Comparison of ENCODE assay signal across 25 mouse cellular contexts in genomic region chr4:114432742-114433141, GRCm38 (mm10). TPM values are rescaled to one million over a fixed set of nuclear protein-coding genes. Genes with fewer than 3 reads are reported as not detected.
DNase-seq lines count a peak whose midpoint lies in the region; ATAC-seq and TF ChIP-seq lines count a peak whose summit lies in the region.
"Had no signal": no experiment of that assay in that cellular context is flagged by ENCODE, and none has a peak within 500 bp of the region (broad histone marks: within the 10 kb centered on the region; RNA-seq: fewer than 3 reads in every experiment).

No protein-coding gene starts in this region.

- H3K4me1 ChIP-seq in midbrain, embryonic 11.5 days (ENCODE audit: control insufficient read depth, insufficient read depth, low read length): no peaks in the 10 kb centered on the region
- H3K4me1 ChIP-seq in midbrain, embryonic 10.5 days: no peaks in the 10 kb centered on the region
- H3K4me1 ChIP-seq: embryonic facial prominence, embryonic 13.5 days; forebrain, embryonic 13.5 days; forebrain, embryonic 15.5 days had no signal

- TF ChIP-seq CTCF in Patski (IDR thresholded peaks at IDR 0.05): no peak

- CTCF ChIA-PET in Patski (lab: Charles Lee): no interaction called here

- H3K9ac ChIP-seq in midbrain, embryonic 11.5 days (ENCODE audit: low read length): no peak overlapping the region
- H3K9ac ChIP-seq: embryonic facial prominence, embryonic 13.5 days; embryonic facial prominence, embryonic 15.5 days; forebrain, embryonic 13.5 days; forebrain, embryonic 15.5 days; forebrain, postnatal 0 days had no signal

- H3K27me3 ChIP-seq in midbrain, embryonic 11.5 days (ENCODE audit: control insufficient read depth, insufficient read depth, low read length): no peaks in the 10 kb centered on the region
- no peaks in the 10 kb centered on the region for H3K27me3 ChIP-seq in midbrain, embryonic 10.5 days (ENCODE audit: low read depth, poor library complexity, severe bottlenecking)
- no peaks in the 10 kb centered on the region for H3K27me3 ChIP-seq in Patski
- H3K27me3 ChIP-seq: embryonic facial prominence, embryonic 13.5 days; embryonic facial prominence, embryonic 15.5 days; forebrain, embryonic 13.5 days; forebrain, embryonic 15.5 days had no signal

- H3K9me3 ChIP-seq in midbrain, embryonic 11.5 days (ENCODE audit: control insufficient read depth, low read length): no peaks in the 10 kb centered on the region
- no peaks in the 10 kb centered on the region for H3K9me3 ChIP-seq in midbrain, embryonic 10.5 days (replicated peaks)
- H3K9me3 ChIP-seq: embryonic facial prominence, embryonic 13.5 days; embryonic facial prominence, embryonic 15.5 days; forebrain, embryonic 13.5 days; forebrain, embryonic 15.5 days had no signal

- peak; percentile 76 for DNase-seq in midbrain, embryonic 11.5 days (ENCODE audit: low spot score, missing footprints)
- no peak for DNase-seq in midbrain, embryonic 10.5 days (ENCODE audit: low spot score)
- DNase-seq in Patski (ENCODE audit: low read depth, low spot score): no peak
- no peak for DNase-seq in Muller cell, postnatal 12 days (ENCODE audit: inconsistent ontology term)
- DNase-seq: adrenal gland, adult 2 months; adrenal gland, postnatal 10 days; adrenal gland, postnatal 25 days; B cell, adult 2 months; cerebellum, adult 11 months; cerebellum, adult 18-20 months; cerebellum, adult 8-10 months; cerebellum, adult 9-11 months; cerebellum, postnatal 14 days; cerebellum, postnatal 36 days; embryo, embryonic 11 days; forebrain, postnatal 0 days had no signal

- in situ Hi-C loops in Patski (cut with MboI; ENCODE audit: low pct_unique_long_range_greater_than_20kb): no loop called here

- no peak overlapping the region for H3K4me3 ChIP-seq in midbrain, embryonic 11.5 days (ENCODE audit: low read depth, low read length)
- H3K4me3 ChIP-seq in midbrain, embryonic 10.5 days: no peak overlapping the region
- H3K4me3 ChIP-seq: embryonic facial prominence, embryonic 13.5 days; embryonic facial prominence, embryonic 15.5 days; forebrain, embryonic 13.5 days; forebrain, embryonic 15.5 days had no signal

- POLR2A ChIA-PET in Patski (lab: Charles Lee): no interaction called here

- ATAC-seq in midbrain, embryonic 11.5 days (ENCODE audit: low FRiP score): no peak
- peak; percentile 78 for ATAC-seq in Patski
- ATAC-seq in erythroblast, adult 5-6 weeks (replicated peaks; ENCODE audit: low FRiP score, poor library complexity, severe bottlenecking): no peak
- ATAC-seq: CD4-positive, CD25-positive, alpha-beta regulatory T cell, adult 4 months; forebrain, embryonic 13.5 days; forebrain, embryonic 15.5 days had no signal

- no peaks in the 10 kb centered on the region for H3K36me3 ChIP-seq in midbrain, embryonic 11.5 days (ENCODE audit: control insufficient read depth, insufficient read depth, low read length)
- no peaks in the 10 kb centered on the region for H3K36me3 ChIP-seq in midbrain, embryonic 10.5 days
- H3K36me3 ChIP-seq: embryonic facial prominence, embryonic 13.5 days; embryonic facial prominence, embryonic 15.5 days; forebrain, embryonic 15.5 days; G1E had no signal

- no peak overlapping the region for H3K4me2 ChIP-seq in midbrain, embryonic 11.5 days
- H3K4me2 ChIP-seq: embryonic facial prominence, embryonic 13.5 days; embryonic facial prominence, embryonic 15.5 days; forebrain, embryonic 13.5 days; forebrain, embryonic 15.5 days had no signal

- WGBS in midbrain, embryonic 11.5 days: 95% methylated on average over 2 of the region's 2 CpGs
- 97% methylated on average over 2 of the region's 2 CpGs for WGBS in midbrain, embryonic 10.5 days

- no peak overlapping the region for H3K27ac ChIP-seq in midbrain, embryonic 11.5 days (ENCODE audit: low read depth, low read length)
- H3K27ac ChIP-seq in midbrain, embryonic 10.5 days (replicated peaks): no peak overlapping the region
- H3K27ac ChIP-seq: embryonic facial prominence, embryonic 13.5 days; embryonic facial prominence, embryonic 15.5 days; forebrain, embryonic 13.5 days; forebrain, embryonic 15.5 days had no signal

RNA-seq across cellular contexts. Expression of gene Trabd2b, which starts 26.2 kb away (rescaled TPM):
- polyA plus RNA-seq in midbrain, embryonic 11.5 days (2014; fragmentation: Nextera tagmentation; extraction: Ambion mirVana): 2.1 and 2.2 TPM in 2 replicates
- 1.8 TPM in 2 replicates for polyA plus RNA-seq in midbrain, embryonic 10.5 days (2016; fragmentation: Nextera tagmentation; extraction: Ambion mirVana)
- polyA plus RNA-seq in Patski (2021): 0.63 TPM
- not detected in 2 replicates for total RNA-seq in erythroblast, adult 5-6 weeks (2015; ENCODE audit: low replicate concordance)
- not detected in 2 replicates for total RNA-seq in erythroblast, adult 5-6 weeks (2017; ENCODE audit: low replicate concordance)
- total RNA-seq: CH12.LX; common myeloid progenitor, adult 5-6 weeks had no signal
- polyA plus RNA-seq: CD4-positive, CD25-positive, alpha-beta regulatory T cell, adult 4 months; G1E had no signal
